Mouse (Mus musculus) erythroblast, adult 5-6 weeks (primary cell): ENCODE measurements around the gene Etv2. TPM values are rescaled to one million over a fixed set of nuclear protein-coding genes. Genes with fewer than 3 reads are reported as not detected.

ENCODE experiments used
- ATAC-seq: replicated peaks from 2 replicates; pipeline ENCODE4 v1.8.0; 2016; ENCODE audit warnings: moderate number of reproducible peaks, mild to moderate bottlenecking, moderate TSS enrichment, inconsistent platforms; ENCODE audit not compliant: poor library complexity, low FRiP score, severe bottlenecking
- total RNA-seq, 2 experiments: library from RNA; stranded (forward) in 1 of 2; stranded (reverse) in 1 of 2; fragments of 150-400 nt in 1 of 2; fragments of 200-764, 138-1000 nt in 1 of 2; gene quantifications; 2 replicates each; pipeline versions ENCODE4 v1.2.3 to v1.2.4; 2015 to 2017; ENCODE audit warnings: low replicate concordance in 2 of 2

Gene Etv2
- total RNA-seq, 2 experiments from 2014 or later, result not detected

DNA sequence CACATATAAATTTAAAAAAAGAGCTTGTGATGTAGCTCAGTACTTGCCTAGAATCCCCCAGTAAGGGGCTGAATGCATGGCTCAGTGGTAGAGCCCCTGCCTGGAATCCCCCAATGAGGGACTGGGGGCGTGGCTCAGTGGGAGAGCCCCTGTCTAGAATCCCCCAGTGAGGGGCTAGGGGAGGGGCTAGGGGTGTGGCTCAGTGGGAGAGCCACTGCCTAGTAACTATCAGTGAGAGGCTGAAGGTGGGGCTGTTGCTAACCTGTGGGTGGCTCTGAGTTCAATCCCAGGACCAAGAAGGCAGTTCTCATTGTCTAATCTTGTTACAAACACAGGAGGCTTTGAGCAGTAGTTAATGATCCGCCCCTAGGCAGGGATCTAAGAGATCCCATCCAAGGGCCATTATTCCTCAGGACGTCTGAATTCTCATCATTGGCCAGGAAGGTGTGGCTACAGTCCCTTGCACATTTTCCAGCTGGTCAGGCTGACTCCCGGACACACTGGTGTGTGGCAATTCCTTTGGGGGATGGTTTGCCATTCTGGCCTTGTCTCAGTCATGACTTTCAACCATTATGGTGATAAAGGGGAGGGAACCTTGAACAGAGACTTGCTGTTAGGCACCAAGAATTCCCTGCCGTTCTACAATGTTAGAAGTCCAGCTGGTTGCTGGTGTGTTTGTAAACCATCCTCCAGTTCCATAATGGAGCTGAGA is 20.4 kb downstream of the Etv2 start:
- ATAC-seq, result no peak

DNA sequence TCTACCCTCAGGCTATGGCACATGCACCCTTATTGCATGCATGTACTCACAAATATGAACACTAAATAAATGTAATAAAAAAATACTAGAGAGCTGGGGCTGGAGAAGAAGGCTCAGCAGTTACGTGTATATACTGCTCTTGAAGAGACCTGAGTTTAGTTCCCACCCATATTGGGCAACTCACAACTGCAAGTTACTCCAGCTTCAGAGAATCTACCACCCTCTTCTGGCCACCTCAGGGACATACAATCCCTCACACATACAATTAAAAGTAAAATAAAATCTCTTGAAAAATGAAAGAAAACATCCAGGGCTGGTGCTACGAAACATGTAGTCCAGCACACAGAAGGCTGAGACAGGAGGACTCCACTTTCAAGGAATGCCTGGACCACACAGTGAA is 21.2 kb downstream of the Etv2 start:
- no peak for ATAC-seq

GRCm38 (mm10) chr7:30613529-30614112 is 22.0 kb downstream of the Etv2 start:
- ATAC-seq, result peak; percentile 80

DNA sequence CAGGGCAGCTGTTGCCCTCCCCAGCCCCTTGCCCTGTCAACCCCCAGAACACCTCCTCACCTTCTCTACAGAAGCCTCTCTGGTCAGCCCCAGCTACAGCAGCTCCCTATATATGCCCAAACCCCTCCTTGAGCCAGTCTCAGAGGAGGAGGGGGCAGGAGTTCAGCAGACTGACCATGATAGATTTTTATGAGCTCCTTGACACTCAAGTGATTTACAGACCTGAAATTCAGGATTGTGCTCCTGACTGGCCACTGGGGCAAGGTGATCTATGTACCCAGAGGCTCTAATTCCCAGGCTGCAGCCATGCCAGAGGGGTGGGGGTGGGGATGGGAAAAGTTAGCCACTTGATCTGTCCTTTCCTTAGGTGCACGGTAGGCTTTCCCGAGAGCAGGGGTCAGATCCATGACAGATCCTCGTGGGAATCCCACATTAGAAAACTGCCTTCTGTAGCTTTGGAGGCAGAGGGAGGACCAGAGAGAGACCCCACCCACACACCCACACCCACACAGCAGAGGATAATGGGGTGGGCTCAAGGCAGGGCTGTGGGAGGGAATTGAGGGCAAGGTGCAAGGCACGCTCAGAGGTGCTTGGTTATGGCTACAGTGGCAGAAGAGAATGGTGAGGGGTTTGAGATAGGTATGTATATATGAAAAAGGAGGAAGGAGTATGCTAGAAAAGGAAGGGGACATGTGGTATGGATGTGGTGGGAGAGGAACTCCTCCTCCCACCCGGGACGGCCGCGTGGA is 22.8 kb downstream of the Etv2 start, which contains the start of gene Upk1a:
Gene Upk1a, minus strand, starts transcription at position 194 of the 749 bp plus-strand sequence.
- no peak for ATAC-seq

DNA sequence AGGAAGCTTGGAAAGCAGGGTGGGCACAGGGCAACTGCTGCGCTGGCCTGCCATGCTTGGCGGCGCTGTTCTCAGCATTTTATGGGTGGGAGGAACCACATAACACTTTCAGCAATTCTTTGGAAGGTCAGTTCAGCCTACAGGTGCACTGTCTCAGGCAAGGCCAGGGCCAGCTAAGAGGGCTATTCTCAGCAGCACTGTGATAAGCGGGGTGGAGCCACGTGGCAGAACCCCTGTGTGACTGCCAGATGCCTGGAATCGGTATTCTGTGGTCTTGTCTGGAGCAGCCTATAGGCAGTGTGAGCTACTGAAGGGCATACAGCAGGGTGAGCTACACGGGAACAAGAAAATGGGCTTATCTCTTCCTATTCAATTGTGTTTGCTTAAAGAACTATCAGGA is 25.6 kb downstream of the Etv2 start:
- ATAC-seq, result no peak

DNA sequence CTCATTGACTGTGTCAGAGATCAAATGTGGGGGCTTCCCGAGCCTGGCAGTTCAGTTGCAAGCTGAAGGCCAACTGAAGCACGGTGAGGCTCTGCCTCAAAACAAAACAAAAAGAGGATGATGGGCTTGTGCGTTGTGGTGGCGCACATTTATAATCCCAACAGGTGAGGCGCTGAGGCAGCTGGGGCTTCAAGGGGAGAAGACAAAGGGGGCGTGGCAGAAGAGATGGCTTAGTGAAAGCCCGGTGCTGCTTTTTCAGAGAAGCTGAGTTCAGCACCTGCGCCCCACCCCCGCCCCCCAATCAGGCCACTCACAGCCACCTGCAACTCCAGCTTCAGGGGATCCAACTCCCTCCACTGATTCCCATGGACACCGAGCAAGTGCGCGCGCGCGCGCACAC is 27.2 kb downstream of the Etv2 start:
- no peak for ATAC-seq

GRCm38 (mm10) chr7:30607706-30608309 is 27.8 kb downstream of the Etv2 start:
- peak; percentile 81 for ATAC-seq

DNA sequence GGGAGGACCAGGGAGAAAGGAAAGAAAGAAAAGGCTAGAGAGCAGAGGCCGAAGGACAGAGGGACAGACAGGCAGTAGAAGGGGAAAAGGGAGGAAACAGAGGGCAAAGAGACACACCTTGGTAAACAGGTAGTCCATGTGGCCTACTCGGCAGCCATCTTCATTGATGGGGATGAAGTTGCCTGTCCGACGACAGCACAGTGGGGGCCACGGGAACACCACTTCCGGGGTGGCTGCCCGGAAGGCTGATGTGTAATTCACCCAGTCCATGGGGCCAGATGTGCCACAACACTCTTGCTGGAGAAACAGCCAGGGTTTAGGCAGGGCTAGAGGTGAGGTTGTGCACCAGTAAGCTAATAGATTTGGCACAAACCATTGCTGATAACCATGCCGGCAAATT is 30.7 kb downstream of the Etv2 start:
- ATAC-seq, result no peak

- ATAC-seq, result no peak
Observed at GRCm38 (mm10) chr7:30604424-30604823, 31.2 kb downstream of the Etv2 start.

DNA sequence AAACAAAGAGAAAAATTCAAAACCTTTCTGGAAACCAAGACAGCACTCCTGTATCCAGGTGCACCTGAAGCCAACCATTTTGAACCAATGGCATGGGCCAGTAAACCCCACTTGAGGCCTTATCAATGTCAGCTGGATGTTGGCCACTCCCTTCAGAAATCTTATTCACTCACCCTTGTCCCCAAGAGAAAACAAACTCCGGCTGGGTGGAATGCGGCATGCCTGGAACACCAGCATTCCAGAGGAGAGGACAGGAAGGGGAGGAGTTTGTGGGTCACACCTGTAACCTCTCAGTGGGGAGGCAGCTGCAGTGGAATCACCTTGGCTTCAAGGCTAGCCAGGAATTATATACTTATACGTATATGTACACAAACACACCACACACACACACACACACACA is 33.1 kb downstream of the Etv2 start:
- no peak for ATAC-seq

DNA sequence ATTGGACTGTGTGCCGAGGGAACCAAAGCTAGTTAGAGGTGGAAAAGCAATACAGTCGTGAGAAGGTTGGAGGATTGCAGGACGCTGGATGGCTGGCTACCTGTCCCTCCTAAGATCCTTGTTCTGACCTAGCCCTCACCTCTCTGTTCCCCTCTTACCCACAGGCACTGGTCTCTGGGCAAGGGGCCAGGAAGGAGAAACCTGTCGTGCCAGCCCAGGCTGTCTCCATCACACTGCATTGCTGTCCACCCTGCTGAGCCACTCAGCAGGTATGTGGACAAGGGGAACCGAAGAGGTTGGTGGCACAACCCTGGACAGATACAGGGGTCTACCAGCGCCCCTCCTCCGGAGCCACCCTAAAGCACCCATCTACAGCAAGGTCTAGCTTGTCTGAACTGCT is 35.0 kb downstream of the Etv2 start:
- ATAC-seq, result no peak

DNA sequence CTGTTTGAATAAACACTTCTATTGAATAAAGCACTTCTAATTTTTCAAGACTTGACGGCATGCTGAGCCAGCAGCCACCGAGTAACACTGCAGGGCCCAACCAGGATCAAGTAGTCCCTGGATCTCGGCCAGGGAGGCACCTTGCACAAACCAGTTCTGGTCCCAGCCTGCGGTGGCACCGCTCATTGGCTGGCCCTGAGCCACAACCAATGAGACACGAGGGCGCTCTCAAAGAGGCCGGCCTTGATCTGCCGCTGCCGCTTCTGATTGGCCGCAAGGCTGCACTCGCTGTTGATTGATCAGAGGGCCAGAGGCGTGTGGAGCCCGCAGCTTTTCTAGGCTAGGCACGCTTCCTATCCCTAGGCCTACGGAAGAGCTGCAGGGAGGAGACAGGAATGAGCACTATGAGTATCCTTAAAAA is 35.7 kb downstream of the Etv2 start:
- ATAC-seq, result peak; percentile 98

DNA sequence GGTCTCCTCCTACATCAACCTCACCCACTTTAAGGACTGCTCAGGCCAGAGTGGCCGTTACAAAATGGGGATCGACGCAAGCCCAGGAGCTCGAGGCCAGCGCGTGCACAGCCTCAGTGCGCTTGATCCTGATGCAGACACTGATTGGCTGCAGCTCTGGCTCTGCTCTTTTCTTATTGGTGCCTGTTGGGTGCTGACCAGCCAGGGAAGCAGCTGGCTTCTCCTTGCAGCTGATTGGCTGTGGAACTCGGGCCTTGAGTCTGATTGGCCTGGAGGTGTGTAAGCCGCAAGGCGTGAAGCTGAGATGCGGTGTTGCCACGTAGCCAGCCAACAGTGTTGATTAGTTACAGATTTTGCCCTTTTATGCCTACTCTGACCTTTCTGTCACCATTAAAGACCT is 36.9 kb downstream of the Etv2 start, which contains the start of gene Zbtb32:
Gene Zbtb32, minus strand, starts transcription at position 124 of the 400 bp plus-strand sequence.
- no peak for ATAC-seq

DNA sequence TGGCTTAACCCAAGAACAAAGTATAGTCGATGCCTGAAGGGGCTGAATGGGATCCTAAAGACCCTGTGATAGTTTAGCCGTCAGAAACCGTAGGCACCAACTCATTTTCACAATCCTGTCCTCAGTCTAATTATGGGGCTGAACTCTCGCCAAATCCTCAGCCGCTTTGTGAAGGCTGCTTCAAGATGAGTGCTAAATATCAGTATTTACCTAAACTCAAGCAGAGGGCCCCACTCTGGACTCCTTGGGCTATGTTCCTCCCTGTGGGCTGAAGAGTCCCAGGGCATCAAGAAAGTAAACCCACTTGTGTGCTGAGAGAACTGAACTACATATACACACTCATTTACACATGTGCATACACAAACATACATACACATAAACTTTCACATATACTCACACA is 38.8 kb downstream of the Etv2 start:
- ATAC-seq, result no peak

DNA sequence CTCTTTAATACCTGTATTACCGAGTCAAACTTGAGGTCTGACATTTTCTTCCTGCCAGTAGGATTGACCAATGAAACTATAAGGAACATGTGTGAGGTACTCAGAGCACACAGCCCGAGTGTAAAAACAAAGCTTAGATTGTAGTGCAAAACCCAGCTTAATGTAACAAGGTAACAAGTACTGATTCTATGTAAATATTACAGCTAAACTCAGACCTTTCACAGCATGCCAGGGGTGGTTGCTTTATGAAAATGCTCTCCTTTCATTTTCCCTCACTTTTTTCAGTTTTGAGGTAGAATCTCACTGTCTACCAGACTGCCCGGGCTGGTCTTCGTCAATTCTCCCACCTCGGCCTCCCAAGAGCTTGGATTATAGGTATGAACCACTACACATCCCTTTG is 39.6 kb downstream of the Etv2 start:
- no peak for ATAC-seq

- ATAC-seq, result no peak
Observed at GRCm38 (mm10) chr7:30594510-30595024, 41.1 kb downstream of the Etv2 start.

DNA sequence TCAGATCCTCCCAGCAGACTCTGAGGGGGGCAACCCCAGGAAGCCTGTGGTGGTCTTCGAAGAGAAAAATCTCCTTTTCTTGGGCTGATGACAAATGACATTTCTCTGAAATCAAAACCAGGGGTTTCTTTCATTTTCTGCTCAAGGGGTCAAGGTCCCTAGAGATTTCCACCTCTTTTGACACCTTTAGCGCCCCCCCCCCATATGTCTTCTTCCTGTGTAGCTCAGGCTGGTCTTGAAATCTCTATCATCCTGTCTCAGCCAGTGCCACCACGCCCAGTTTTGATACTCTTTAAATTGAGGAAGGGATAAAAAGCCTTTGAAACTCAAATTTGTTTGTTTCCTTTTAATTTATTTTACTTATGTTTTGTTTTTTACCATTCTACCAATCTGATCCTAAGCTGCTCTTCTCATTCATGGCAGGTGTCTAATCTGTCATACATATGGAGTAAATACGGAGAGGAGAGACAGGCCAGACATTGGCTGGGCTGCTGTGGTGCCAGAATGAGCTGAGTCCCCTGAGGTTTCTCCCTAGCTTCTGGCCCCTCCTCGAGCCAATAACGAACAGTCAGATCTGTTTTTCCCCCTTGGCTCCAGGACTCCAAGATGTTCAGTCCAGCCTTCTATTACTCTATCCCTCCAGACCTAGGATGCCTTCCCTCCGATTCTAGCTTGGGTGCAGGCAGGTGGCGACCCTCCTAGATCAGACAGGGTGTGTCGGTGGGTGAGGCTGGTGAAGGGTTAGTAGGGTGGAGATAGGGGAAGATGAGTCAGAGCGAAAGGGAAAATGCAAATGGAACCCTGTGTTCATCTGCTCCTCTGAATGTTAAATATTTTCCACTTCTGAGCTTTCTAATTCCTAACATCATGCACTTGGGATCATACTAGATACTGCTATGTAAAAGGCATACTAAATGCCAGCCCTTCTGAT is 41.8 kb downstream of the Etv2 start:
- no peak for ATAC-seq

- no peak for ATAC-seq
Observed at GRCm38 (mm10) chr7:30592772-30593423, 42.8 kb downstream of the Etv2 start.

DNA sequence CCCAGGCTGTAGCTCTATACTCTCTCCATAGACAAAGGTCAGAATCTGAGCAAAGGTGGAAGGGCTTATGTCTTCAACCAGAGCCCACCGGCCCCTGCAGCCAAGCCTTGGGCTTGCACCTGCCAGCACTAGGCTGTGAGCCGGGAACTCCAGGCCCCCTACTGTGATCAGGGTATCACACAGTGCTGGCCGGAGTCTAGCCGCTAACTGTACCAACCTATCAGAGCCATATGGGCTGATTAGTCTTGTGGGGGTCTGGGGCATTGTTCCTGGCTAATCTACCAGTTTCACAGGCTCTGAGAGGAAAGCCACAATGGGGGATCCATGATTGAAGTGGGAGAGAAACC is 44.1 kb downstream of the Etv2 start:
- no peak for ATAC-seq
